ENCODE assay signal across 12 mouse cellular contexts in genomic region chr4:138676480-138676879, GRCm38 (mm10). TPM values are rescaled to one million over a fixed set of nuclear protein-coding genes. Genes with fewer than 3 reads are reported as not detected.
DNase-seq lines count a peak whose midpoint lies in the region; ATAC-seq lines count a peak whose summit lies in the region.
"Had no signal": no experiment of that assay in that cellular context is flagged by ENCODE, and none has a peak within 500 bp of the region (broad histone marks: within the 10 kb centered on the region; RNA-seq: fewer than 3 reads in every experiment).

No protein-coding gene starts in this region.

- DNase-seq in hindbrain, embryonic 11.5 days (ENCODE audit: low spot score): peak; percentile 59
- DNase-seq in A20 (ENCODE audit: low read depth, low spot score): peak; percentile 18
- DNase-seq in c-Kit-positive CD71-negative TER-119-negative erythroid progenitor cells, embryonic 14.5 days (ENCODE audit: low read depth): peak; percentile 8
- peak; percentile 82 for DNase-seq in limb, embryonic 11.5 days (ENCODE audit: low spot score)
- no peak for DNase-seq in right cerebral cortex, postnatal 14 days
- no peak for DNase-seq in spleen, adult 12 weeks (ENCODE audit: low spot score)
- DNase-seq: cerebellum, adult 2 months had no signal

- no peak overlapping the region for H3K27ac ChIP-seq in hindbrain, embryonic 11.5 days (ENCODE audit: low read depth, low read length)
- no peak overlapping the region for H3K27ac ChIP-seq in hindbrain, embryonic 16.5 days (ENCODE audit: low read depth, low read length)
- H3K27ac ChIP-seq in limb, embryonic 11.5 days (replicated peaks; ENCODE audit: low read depth, low read length): no peak overlapping the region
- H3K27ac ChIP-seq in midbrain, embryonic 15.5 days: no peak overlapping the region
- H3K27ac ChIP-seq: limb, embryonic 12.5 days had no signal

- no peak overlapping the region for H3K9ac ChIP-seq in hindbrain, embryonic 11.5 days (ENCODE audit: low read depth, low read length)
- H3K9ac ChIP-seq in hindbrain, embryonic 16.5 days (ENCODE audit: low read depth, low read length): no peak overlapping the region
- no peak overlapping the region for H3K9ac ChIP-seq in limb, embryonic 11.5 days (ENCODE audit: low read length)
- H3K9ac ChIP-seq in midbrain, embryonic 15.5 days: no peak overlapping the region
- H3K9ac ChIP-seq: limb, embryonic 12.5 days had no signal

- H3K4me3 ChIP-seq in hindbrain, embryonic 11.5 days (ENCODE audit: low read depth, low read length): no peak overlapping the region
- H3K4me3 ChIP-seq in hindbrain, embryonic 16.5 days (ENCODE audit: low read length): no peak overlapping the region
- no peak overlapping the region for H3K4me3 ChIP-seq in limb, embryonic 11.5 days (ENCODE audit: low read depth, low read length)
- H3K4me3 ChIP-seq in midbrain, embryonic 15.5 days: no peak overlapping the region
- H3K4me3 ChIP-seq: limb, embryonic 12.5 days had no signal

- no peaks in the 10 kb centered on the region for H3K27me3 ChIP-seq in hindbrain, embryonic 11.5 days (ENCODE audit: control insufficient read depth, insufficient read depth, low read length)
- H3K27me3 ChIP-seq in hindbrain, embryonic 16.5 days (replicated peaks; ENCODE audit: control insufficient read depth, insufficient read depth, low read length): no peaks in the 10 kb centered on the region; the same call in 1 of the 2 replicates
- H3K27me3 ChIP-seq in limb, embryonic 11.5 days (ENCODE audit: control insufficient read depth, insufficient read depth, low read length): 0 out of 2 replicates have a peak, but pooled peaks cover 2% of the 10 kb centered on the region
- peaks cover 10% of the 10 kb centered on the region; the same call in 1 of the 2 replicates for H3K27me3 ChIP-seq in midbrain, embryonic 15.5 days (replicated peaks)

- ATAC-seq in hindbrain, embryonic 11.5 days (ENCODE audit: low FRiP score): no peak
- no peak for ATAC-seq in hindbrain, embryonic 16.5 days
- no peak for ATAC-seq in limb, embryonic 11.5 days (ENCODE audit: insufficient number of reproducible peaks, low FRiP score, low TSS enrichment, low read depth)
- ATAC-seq in midbrain, embryonic 15.5 days (replicated peaks): no peak
- ATAC-seq: midbrain, embryonic 16.5 days had no signal

- WGBS in hindbrain, embryonic 11.5 days: 18% methylated on average over 16 of the region's 16 CpGs
- 16% methylated on average over 16 of the region's 16 CpGs for WGBS in hindbrain, embryonic 16.5 days
- 13% methylated on average over 16 of the region's 16 CpGs for WGBS in limb, embryonic 11.5 days
- 11% methylated on average over 16 of the region's 16 CpGs for WGBS in midbrain, embryonic 15.5 days

- no peaks in the 10 kb centered on the region for H3K36me3 ChIP-seq in hindbrain, embryonic 11.5 days (ENCODE audit: control insufficient read depth, insufficient read depth, low read length)
- no peaks in the 10 kb centered on the region for H3K36me3 ChIP-seq in hindbrain, embryonic 16.5 days (ENCODE audit: control insufficient read depth, insufficient read depth, low read length)
- H3K36me3 ChIP-seq in limb, embryonic 11.5 days (ENCODE audit: control insufficient read depth, insufficient read depth, low read length): no peaks in the 10 kb centered on the region
- no peaks in the 10 kb centered on the region for H3K36me3 ChIP-seq in midbrain, embryonic 15.5 days (replicated peaks)
- H3K36me3 ChIP-seq: G1E; limb, embryonic 12.5 days had no signal

- no peaks in the 10 kb centered on the region for H3K4me1 ChIP-seq in hindbrain, embryonic 11.5 days (replicated peaks; ENCODE audit: control insufficient read depth, insufficient read depth, low read length)
- 0 out of 2 replicates have a peak, but pooled peaks cover 8% of the 10 kb centered on the region for H3K4me1 ChIP-seq in hindbrain, embryonic 16.5 days (ENCODE audit: control insufficient read depth, insufficient read depth, low read depth, low read length)
- no peaks in the 10 kb centered on the region for H3K4me1 ChIP-seq in limb, embryonic 11.5 days (ENCODE audit: control insufficient read depth, insufficient read depth, low read length)
- peaks cover 17% of the 10 kb centered on the region; the same call in 1 of the 2 replicates for H3K4me1 ChIP-seq in midbrain, embryonic 15.5 days
- H3K4me1 ChIP-seq: limb, embryonic 12.5 days had no signal

- H3K4me2 ChIP-seq in hindbrain, embryonic 11.5 days (replicated peaks; ENCODE audit: low read depth, low read length): no peak overlapping the region
- H3K4me2 ChIP-seq in hindbrain, embryonic 16.5 days (ENCODE audit: low read length): no peak overlapping the region
- no peak overlapping the region for H3K4me2 ChIP-seq in limb, embryonic 11.5 days (ENCODE audit: low read depth, severe bottlenecking)
- no peak overlapping the region for H3K4me2 ChIP-seq in midbrain, embryonic 15.5 days
- H3K4me2 ChIP-seq: limb, embryonic 12.5 days had no signal

- no peaks in the 10 kb centered on the region for H3K9me3 ChIP-seq in hindbrain, embryonic 11.5 days (ENCODE audit: control insufficient read depth, low read length)
- H3K9me3 ChIP-seq in hindbrain, embryonic 16.5 days (ENCODE audit: control insufficient read depth, low read length): no peaks in the 10 kb centered on the region
- no peaks in the 10 kb centered on the region for H3K9me3 ChIP-seq in limb, embryonic 11.5 days (ENCODE audit: control insufficient read depth, low read length)
- H3K9me3 ChIP-seq in midbrain, embryonic 15.5 days: no peaks in the 10 kb centered on the region
- H3K9me3 ChIP-seq: limb, embryonic 12.5 days had no signal

RNA-seq across cellular contexts. Expression of gene Vwa5b1, which starts 40.8 kb away (rescaled TPM):
- polyA plus RNA-seq in hindbrain, embryonic 11.5 days (2014; fragmentation: Nextera tagmentation; extraction: Ambion mirVana): 0.46 and 0.77 TPM in 2 replicates
- polyA plus RNA-seq in hindbrain, embryonic 16.5 days (2015; fragmentation: Nextera tagmentation; extraction: Ambion mirVana): 2.8 TPM in 2 replicates
- 0.11 TPM in 1 of 2 replicates, not detected in the other for polyA plus RNA-seq in limb, embryonic 11.5 days (2014; fragmentation: Nextera tagmentation; extraction: Ambion mirVana)
- polyA plus RNA-seq in midbrain, embryonic 15.5 days (2015; fragmentation: Nextera tagmentation; extraction: Ambion mirVana): 1.9 and 2.4 TPM in 2 replicates
- polyA plus RNA-seq: G1E had no signal

RNA-seq across cellular contexts. Expression of gene Pla2g2c, which starts 48.1 kb away (rescaled TPM):
- polyA plus RNA-seq in hindbrain, embryonic 11.5 days (2014; fragmentation: Nextera tagmentation; extraction: Ambion mirVana): 0.48 and 0.68 TPM in 2 replicates
- polyA plus RNA-seq in hindbrain, embryonic 16.5 days (2015; fragmentation: Nextera tagmentation; extraction: Ambion mirVana): 0.35 and 0.36 TPM in 2 replicates
- 0.27 and 1.1 TPM in 2 replicates for polyA plus RNA-seq in limb, embryonic 11.5 days (2014; fragmentation: Nextera tagmentation; extraction: Ambion mirVana)
- polyA plus RNA-seq in midbrain, embryonic 15.5 days (2015; fragmentation: Nextera tagmentation; extraction: Ambion mirVana): 0.74 and 1.1 TPM in 2 replicates
- polyA plus RNA-seq: G1E had no signal

Comparison
In these comparisons a context has a peak if more than half of its experiments do, and no peak if none do; other contexts are left out.
1. DNase-seq: peak in hindbrain, embryonic 11.5 days (single experiment), A20 (single experiment), c-Kit-positive CD71-negative TER-119-negative erythroid progenitor cells, embryonic 14.5 days (single experiment) and limb, embryonic 11.5 days (single experiment); none in right cerebral cortex, postnatal 14 days (single experiment) and spleen, adult 12 weeks (single experiment).